Mouse (Mus musculus) midbrain, embryonic 16.5 days (tissue): ENCODE measurements around the gene Iffo1. TPM values are rescaled to one million over a fixed set of nuclear protein-coding genes. Genes with fewer than 3 reads are reported as not detected.
"Not testable (repeated sequence)": the region's sequence is repeated elsewhere in the genome, so short reads cannot be mapped to it uniquely, and the experiment has no call there.

ENCODE experiments used
- ATAC-seq: fragments of 200-750 bp; cut with Nextera tagmentation; 2 replicates; pipeline ENCODE4 v1.8.0; 2017; ENCODE audit warnings: moderate TSS enrichment
- H3K27ac ChIP-seq: fragments of 300-500 bp; sonication (generic); 2 replicates; pipeline ENCODE4 v1.5.1; 2014; ENCODE audit warnings: mild to moderate bottlenecking, low read length, mixed read lengths
- H3K27me3 ChIP-seq: fragments of 300-500 bp; sonication (generic); 2 replicates; pipeline ENCODE4 v1.6.1; 2014; ENCODE audit warnings: low read depth, low read length, mixed read lengths; ENCODE audit not compliant: control insufficient read depth, insufficient read depth
- H3K36me3 ChIP-seq: fragments of 300-500 bp; sonication (generic); 2 replicates; pipeline ENCODE4 v1.6.1; 2014; ENCODE audit warnings: mild to moderate bottlenecking, low read length, moderate library complexity, mixed read lengths; ENCODE audit not compliant: control insufficient read depth, insufficient read depth
- H3K4me1 ChIP-seq: fragments of 300-500 bp; sonication (generic); 2 replicates; pipeline ENCODE4 v1.6.1; 2014; ENCODE audit warnings: mild to moderate bottlenecking, low read length, mixed read lengths; ENCODE audit not compliant: control insufficient read depth, insufficient read depth
- H3K4me2 ChIP-seq: fragments of 300-500 bp; sonication (generic); 2 replicates; pipeline ENCODE4 v1.6.1; 2014; ENCODE audit warnings: mild to moderate bottlenecking, low read length, mixed read lengths
- H3K4me3 ChIP-seq: fragments of 300-500 bp; sonication (generic); 2 replicates; pipeline ENCODE4 v1.5.1; 2014; ENCODE audit warnings: low read depth, mild to moderate bottlenecking, low read length, moderate library complexity, mixed read lengths
- H3K9ac ChIP-seq: fragments of 300-500 bp; sonication (generic); 2 replicates; pipeline ENCODE4 v1.6.1; 2014; ENCODE audit warnings: low read depth, low read length, mixed read lengths
- H3K9me3 ChIP-seq: fragments of 300-500 bp; sonication (generic); replicated peaks from 2 replicates; pipeline ENCODE4 v1.6.1; 2014; ENCODE audit warnings: mild to moderate bottlenecking, low read length, mixed read lengths; ENCODE audit not compliant: control insufficient read depth, poor library complexity, severe bottlenecking
- WGBS: fragments of 180-500 bp; shearing (Covaris S2); extraction: QIAGEN DNeasy Blood & Tissue Kit; methylation state at CpG from one replicate; pipeline ENCODE4 v1.1.7; 2014; 5-methylcytosine and 5-hydroxymethylcytosine counted together
- polyA plus RNA-seq: library from polyadenylated mRNA; unstranded; fragments of >200 nt; fragmentation: Nextera tagmentation; extraction: Ambion mirVana; gene quantifications from 2 replicates; pipeline ENCODE4 v1.2.1, GENCODE M21; 2015

Iffo1 gene
- polyA plus RNA-seq, 1 experiment from 2014 or later, result 21.1 TPM

DNA sequence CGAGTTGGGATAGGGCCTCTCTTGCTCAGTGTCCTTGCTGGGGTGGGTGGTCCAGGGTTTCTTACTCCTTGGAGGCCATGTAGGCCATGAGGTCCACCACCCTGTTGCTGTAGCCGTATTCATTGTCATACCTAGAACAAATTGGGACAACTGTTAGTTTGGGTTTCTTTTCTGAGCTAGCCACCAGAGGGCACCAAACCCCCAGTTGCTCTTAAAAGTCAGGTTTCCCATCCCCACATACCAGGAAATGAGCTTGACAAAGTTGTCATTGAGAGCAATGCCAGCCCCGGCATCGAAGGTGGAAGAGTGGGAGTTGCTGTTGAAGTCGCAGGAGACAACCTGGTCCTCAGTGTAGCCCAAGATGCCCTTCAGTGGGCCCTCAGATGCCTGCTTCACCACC, 16.9 kb downstream of the Iffo1 start:
- Histone ChIP-seq H3K36me3 (peaks cover 15% of the 10 kb centered on the region), H3K4me1 (peaks cover 22% of the 10 kb centered on the region)
- ATAC-seq, H3K9me3 ChIP-seq, H3K27me3 ChIP-seq, H3K4me3 ChIP-seq, H3K9ac ChIP-seq, H3K27ac ChIP-seq, H3K4me2 ChIP-seq: not testable (repeated sequence)
- 4% methylated on average over 3 of the region's 5 CpGs for WGBS

DNA sequence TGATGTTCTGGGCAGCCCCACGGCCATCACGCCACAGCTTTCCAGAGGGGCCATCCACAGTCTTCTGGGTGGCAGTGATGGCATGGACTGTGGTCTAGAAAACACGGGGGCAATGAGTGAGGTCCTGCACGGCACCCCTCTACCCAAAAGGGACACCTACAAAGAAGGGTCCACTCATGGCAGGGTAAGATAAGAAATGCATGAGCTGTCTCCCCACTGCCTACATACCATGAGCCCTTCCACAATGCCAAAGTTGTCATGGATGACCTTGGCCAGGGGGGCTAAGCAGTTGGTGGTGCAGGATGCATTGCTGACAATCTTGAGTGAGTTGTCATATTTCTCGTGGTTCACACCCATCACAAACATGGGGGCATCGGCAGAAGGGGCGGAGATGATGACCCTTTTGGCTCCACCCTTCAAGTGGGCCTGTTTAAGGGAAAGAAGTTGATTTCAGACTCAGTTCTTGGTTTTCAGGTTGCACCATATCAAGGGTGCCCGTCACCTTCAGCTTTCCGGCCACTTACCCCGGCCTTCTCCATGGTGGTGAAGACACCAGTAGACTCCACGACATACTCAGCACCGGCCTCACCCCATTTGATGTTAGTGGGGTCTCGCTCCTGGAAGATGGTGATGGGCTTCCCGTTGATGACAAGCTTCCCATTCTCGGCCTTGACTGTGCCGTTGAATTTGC, 17.7 kb downstream of the Iffo1 start:
- H3K4me2 ChIP-seq, H3K4me3 ChIP-seq, ATAC-seq, H3K9ac ChIP-seq, H3K27me3 ChIP-seq, H3K27ac ChIP-seq, H3K9me3 ChIP-seq: not testable (repeated sequence)
- H3K36me3 ChIP-seq, result peaks cover 15% of the 10 kb centered on the region
- 70% methylated on average over 10 of the region's 16 CpGs for WGBS
- peaks cover 26% of the 10 kb centered on the region for H3K4me1 ChIP-seq

DNA sequence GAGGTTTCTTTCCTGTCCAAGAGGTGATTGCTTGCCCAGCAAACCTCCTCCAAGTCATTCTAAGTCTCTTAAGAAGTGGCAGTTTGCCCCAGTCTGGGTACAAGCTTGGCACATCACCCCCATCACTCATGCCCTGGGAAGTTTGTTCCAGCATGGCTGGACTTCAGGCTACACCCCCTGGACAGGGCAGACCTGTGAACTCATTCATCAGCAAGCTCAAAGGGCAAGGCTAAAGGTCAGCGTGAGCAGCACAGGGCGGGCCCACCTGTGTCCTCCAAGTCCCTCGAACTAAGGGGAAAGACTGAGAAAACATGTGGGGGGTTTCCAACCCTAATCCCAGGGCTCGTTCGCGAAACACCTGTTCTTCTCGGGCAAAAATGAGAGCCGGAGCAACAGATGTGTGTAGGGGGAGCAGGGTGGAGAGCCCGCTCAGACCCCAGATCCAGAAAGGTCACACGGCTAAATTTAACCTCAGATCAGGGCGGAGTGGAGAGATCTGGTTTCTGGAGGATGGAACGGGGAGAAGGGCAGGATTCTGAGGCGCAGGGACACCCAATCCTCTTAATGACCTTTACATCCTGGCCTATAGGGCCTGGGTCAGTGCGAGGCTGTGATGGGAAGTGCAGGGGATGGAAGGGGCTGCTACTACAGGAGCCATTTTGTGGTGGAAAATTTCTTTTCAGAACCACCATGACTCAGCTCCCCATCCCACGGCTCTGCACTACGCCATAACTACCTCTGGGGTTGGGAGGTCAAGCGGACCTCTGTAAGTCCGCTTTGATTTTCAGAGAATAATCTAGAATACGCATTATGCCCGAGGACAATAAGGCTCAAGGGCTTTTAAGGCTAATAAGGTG, 19.0 kb downstream of the Iffo1 start:
- WGBS, result 4% methylated on average over 20 of the region's 20 CpGs
- Histone ChIP-seq H3K4me3 (peak overlapping the region; percentile 73), H3K4me2 (peak overlapping the region; percentile 83), H3K27me3 (no peaks in the 10 kb centered on the region), H3K9me3 (no peaks in the 10 kb centered on the region), H3K4me1 (peaks cover 26% of the 10 kb centered on the region), H3K36me3 (peaks cover 15% of the 10 kb centered on the region), H3K27ac (peak overlapping the region; percentile 94), H3K9ac (peak overlapping the region; percentile 89)
- ATAC-seq, result 0 out of 2 replicates have a peak, but pooled peaks have one; percentile 1

DNA sequence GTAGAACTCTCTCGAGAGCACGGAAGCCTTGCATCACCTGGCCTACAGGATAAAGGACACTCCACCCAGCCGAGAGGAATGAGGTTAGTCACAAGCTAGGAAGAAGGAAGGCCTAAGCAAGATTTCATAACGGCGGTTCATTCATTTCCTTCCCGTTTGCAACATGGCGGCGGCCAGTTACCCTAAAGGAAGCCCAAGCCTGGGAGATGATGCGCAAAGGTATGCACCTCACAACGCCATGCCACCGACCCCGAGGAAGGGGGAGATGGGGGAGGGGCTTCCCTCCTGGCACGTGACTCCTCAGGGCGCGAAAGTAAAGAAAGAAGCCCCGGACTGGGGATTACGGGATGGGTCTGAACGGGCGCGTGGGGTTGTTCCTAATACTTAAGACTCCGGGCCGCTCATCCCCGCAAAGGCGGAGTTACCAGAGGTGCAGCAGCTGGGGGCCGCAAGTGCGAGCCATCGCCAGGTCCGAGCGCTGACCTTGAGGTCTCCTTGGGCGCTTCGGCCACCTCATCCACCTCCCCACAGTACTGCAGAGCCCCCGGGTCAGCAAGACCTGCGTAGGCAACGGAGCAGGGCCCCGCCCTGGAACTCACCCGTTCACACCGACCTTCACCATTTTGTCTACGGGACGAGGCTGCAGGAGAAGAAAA, 19.8 kb downstream of the Iffo1 start:
- Histone ChIP-seq H3K9me3 (no peaks in the 10 kb centered on the region), H3K27ac (peak overlapping the region; percentile 94), H3K36me3 (peaks cover 19% of the 10 kb centered on the region), H3K4me2 (peak overlapping the region; percentile 83), H3K9ac (peak overlapping the region; percentile 89), H3K4me3 (peak overlapping the region; percentile 73), H3K4me1 (peaks cover 26% of the 10 kb centered on the region), H3K27me3 (no peaks in the 10 kb centered on the region)
- under 1% methylated on average over 38 of the region's 39 CpGs for WGBS
- ATAC-seq, result peak; percentile 57

DNA sequence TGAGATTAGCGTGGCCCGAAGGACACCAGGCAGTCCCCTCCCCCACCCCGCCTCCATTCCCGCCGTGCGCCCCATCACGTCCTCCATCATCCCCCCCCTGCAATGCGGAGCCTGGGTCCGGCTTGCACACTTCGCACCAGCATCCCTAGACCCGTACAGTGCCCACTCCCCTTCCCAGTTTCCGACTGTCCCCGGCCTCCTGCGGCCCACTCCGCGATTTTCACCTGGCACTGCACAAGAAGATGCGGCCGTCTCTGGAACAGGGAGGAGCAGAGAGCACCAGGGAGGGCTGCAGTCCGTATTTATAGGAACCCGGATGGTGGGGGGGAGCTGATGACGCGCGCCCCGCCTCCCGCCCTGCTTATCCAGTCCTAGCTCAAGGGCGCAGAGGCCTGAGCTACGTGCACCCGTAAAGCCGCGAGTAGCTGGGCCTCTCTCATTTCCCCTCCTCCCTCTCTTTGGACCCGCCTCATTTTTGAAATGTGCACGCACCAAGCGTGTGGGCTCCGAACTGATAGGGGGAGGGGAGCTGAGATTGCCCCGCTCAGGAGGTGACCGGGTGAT, 20.4 kb downstream of the Iffo1 start:
- H3K9ac ChIP-seq, result peak overlapping the region; percentile 89
- peaks cover 24% of the 10 kb centered on the region for H3K36me3 ChIP-seq
- peak overlapping the region; percentile 83 for H3K4me2 ChIP-seq
- H3K9me3 ChIP-seq, result no peaks in the 10 kb centered on the region
- H3K27ac ChIP-seq, result peak overlapping the region; percentile 94
- under 1% methylated on average over 36 of the region's 36 CpGs for WGBS
- peaks cover 26% of the 10 kb centered on the region for H3K4me1 ChIP-seq
- H3K27me3 ChIP-seq, result no peaks in the 10 kb centered on the region
- H3K4me3 ChIP-seq, result peak overlapping the region; percentile 73
- ATAC-seq, result peak; percentile 90

DNA sequence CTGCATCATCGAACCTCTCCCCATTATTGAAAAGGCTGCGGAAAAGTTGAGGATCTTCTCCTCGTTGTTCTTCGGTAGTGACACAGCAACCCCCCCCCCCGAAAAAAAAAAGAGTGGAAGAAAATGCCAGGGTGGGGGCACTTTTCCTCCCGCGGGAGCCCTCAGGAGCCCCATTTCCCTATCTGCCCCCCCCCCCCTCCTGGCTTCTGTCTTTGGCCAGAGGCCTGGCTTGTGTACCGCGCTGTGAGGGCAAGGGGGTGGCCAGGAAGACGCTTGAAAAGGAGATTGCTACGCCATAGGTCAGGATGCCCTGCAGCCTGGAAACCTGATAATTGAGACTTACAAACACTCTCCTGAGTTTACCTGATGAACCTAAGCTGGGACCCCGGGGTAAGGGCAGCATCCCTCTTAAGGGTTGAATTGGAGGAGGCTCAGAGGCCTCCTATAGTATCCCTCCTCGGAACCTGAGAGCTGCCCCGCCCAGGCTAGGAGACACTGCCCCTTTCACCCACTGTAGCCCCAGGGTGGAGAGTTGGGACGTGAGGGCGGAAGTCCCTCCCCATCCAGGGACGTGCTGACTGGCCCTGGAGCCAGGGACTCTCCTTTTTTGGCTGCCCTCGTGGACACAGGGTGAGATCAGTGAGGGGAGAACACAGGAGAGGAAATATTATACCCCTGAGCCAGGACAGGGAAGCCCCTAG, 21.2 kb downstream of the Iffo1 start, which contains the start of gene Gapdh:
TSS of gene Gapdh (minus strand) at position 417 of the 701 bp plus-strand sequence.
- 1% methylated on average over 18 of the region's 18 CpGs for WGBS
- peak within 1 kb of the TSS; percentile 89 for H3K9ac ChIP-seq
- H3K4me2 ChIP-seq, result peak within 1 kb of the TSS; percentile 83
- H3K4me3 ChIP-seq, result peak within 1 kb of the TSS; percentile 73
- no peaks in the 10 kb centered on the region for H3K9me3 ChIP-seq
- H3K27ac ChIP-seq, result peak within 1 kb of the TSS; percentile 94
- ATAC-seq, result peak; percentile 19
- peaks cover 26% of the 10 kb centered on the region for H3K4me1 ChIP-seq
- H3K27me3 ChIP-seq, result no peaks in the 10 kb centered on the region
- peaks cover 22% of the 10 kb centered on the region for H3K36me3 ChIP-seq

DNA sequence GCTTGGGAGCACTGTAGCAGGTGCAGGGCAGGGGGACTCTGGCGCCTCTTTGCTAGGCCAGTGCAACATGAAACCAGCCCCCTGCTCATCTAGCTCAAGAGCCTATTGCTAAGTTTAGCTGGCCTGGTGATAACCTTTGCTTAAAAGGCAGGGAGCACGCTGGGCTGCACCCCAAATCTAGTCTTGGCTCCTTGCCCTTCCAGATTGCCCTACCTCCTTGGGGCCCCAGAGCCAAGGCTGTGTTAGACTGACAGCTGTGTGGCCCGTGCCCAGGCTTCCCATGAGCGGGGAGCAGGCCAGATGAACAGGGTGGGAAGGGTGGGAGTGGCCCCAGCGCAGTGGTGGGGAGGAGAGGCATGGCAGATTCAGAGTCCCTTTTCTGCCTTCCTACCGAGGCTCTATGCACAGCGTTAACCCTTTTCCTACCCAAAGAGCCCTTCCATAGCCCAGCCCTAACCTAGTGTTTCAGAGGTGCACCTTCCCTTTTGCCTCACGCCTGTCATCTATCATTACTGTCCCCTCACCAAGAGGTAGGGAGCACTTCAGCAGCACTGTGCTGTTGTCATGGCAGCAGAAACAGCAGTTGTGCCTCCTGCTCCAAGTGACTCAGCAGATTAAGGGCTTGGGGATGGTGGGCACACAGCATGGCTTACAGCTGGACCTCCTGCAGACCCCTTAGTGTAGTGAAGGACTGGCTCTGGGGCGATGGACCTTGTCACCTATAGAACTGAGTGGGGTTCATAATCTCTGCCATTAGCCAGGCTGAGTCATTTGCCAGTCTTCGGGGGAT, 22.0 kb downstream of the Iffo1 start:
- H3K9ac ChIP-seq, result peak overlapping the region; percentile 89

DNA sequence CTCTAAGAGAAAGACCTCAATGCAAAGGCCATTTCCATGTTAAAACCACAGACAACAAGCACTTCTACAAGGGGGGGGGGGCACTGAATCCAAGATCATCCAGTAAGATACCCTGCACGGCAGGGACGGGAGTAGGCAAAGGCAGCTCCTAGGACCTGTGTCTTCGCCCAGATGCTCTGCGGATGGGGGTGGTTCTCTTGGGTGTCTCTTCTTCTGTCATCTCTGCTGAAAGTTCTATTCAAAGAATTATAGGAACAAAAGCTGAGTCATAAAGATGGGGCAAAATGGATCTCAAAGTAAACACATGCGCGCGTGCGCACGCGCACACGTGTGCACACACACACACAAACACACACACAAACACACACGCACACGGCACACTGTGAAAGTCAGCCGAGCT, 23.0 kb downstream of the Iffo1 start:
- 89% methylated on average over 14 of the region's 14 CpGs for WGBS
- peaks cover 26% of the 10 kb centered on the region for H3K4me1 ChIP-seq
- no peak overlapping the region for H3K9ac ChIP-seq
- peaks cover 34% of the 10 kb centered on the region for H3K36me3 ChIP-seq
- no peaks in the 10 kb centered on the region for H3K27me3 ChIP-seq
- no peaks in the 10 kb centered on the region for H3K9me3 ChIP-seq
- H3K27ac ChIP-seq, result no peak overlapping the region
- no peak overlapping the region for H3K4me3 ChIP-seq
- no peak for ATAC-seq
- H3K4me2 ChIP-seq, result no peak overlapping the region

More for the DNA sequence above, 22.0 kb downstream of the Iffo1 start:
- Histone ChIP-seq H3K36me3 (peaks cover 25% of the 10 kb centered on the region), H3K4me3 (no peak overlapping the region; the same call in 1 of the 2 replicates), H3K27ac (peak overlapping the region; percentile 94), H3K27me3 (no peaks in the 10 kb centered on the region), H3K4me2 (peak overlapping the region; percentile 83), H3K4me1 (peaks cover 26% of the 10 kb centered on the region), H3K9me3 (no peaks in the 10 kb centered on the region)
- ATAC-seq, result no peak
- 14% methylated on average over 10 of the region's 10 CpGs for WGBS
